Mouse (Mus musculus): ENCODE measurements around the gene Utp18. TPM values are rescaled to one million over a fixed set of nuclear protein-coding genes. Genes with fewer than 3 reads are reported as not detected.

The Utp18 gene
- polyA plus RNA-seq, 1 experiment, result 86.6 TPM

DNA sequence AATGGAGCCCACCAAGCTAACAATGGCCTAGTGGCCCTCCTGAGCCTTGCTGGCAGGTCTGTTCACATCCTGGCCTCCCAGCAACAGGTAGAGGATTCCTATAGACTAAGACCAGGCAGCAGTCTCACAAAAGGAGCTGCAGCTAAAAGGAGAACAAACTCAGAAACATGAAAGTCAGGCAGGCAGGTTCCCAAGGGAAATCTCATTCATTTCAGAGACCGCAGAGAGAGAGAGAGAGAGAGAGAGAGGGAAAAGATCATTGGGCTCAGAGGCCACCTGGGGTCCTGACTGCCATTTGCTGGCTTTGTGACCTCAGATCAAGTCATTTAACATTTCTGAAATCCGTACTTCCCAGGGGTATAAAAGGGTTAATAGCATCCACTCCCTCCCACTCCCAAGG, 38.2 kb downstream of the Utp18 start:
- H3K36me3 ChIP-seq (ENCODE audit: control insufficient read depth, insufficient read depth, low read length, poor library complexity, severe bottlenecking), result no peaks in the 10 kb centered on the region
- TF ChIP-seq POLR2A (IDR thresholded peaks at IDR 0.05; ENCODE audit: insufficient read depth, low read length), result no peak
- no peak for TF ChIP-seq CTCF (IDR thresholded peaks at IDR 0.05; ENCODE audit: low read depth, low read length)
- TF ChIP-seq EP300 (IDR thresholded peaks at IDR 0.05; ENCODE audit: insufficient read depth, low read depth, low read length), result no peak
- H3K27me3 ChIP-seq (ENCODE audit: control insufficient read depth, insufficient read depth, low read length, poor library complexity, severe bottlenecking), result no peaks in the 10 kb centered on the region
- no peaks in the 10 kb centered on the region for H3K9me3 ChIP-seq (replicated peaks; ENCODE audit: control insufficient read depth, insufficient read depth, low read length, poor library complexity, severe bottlenecking)
- no peak overlapping the region for H3K27ac ChIP-seq (ENCODE audit: insufficient read depth, low read length)
- no peak overlapping the region for H3K4me3 ChIP-seq (ENCODE audit: low read depth, low read length)
- no peak overlapping the region for H3K9ac ChIP-seq (ENCODE audit: low read depth, poor library complexity, severe bottlenecking)
- no peaks in the 10 kb centered on the region for H3K4me1 ChIP-seq (ENCODE audit: control insufficient read depth, insufficient read depth, low read length)

DNA sequence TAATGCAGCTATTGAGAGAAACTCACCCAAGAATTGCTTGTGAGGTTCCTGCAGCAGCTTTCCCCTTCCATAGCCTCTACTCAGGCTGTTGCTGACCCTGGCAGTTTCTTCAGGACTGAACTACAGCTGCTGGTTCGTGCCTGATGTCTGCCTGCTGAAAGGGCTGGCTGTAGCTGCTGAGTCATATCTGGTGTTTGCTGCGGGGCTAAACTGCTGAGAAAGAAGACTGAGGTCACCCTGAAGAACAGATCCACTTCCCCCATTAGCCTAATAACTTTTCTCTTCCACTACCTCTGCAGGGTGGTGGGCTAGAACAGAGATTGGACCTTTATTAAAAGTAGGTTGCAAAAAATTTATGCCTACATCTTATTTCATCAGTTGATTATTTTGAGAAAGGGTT, 49.8 kb downstream of the Utp18 start:
- no peak overlapping the region for H3K27ac ChIP-seq (ENCODE audit: insufficient read depth, low read length)
- no peaks in the 10 kb centered on the region for H3K9me3 ChIP-seq (replicated peaks; ENCODE audit: control insufficient read depth, insufficient read depth, low read length, poor library complexity, severe bottlenecking)
- H3K4me3 ChIP-seq (ENCODE audit: low read depth, low read length), result no peak overlapping the region
- no peaks in the 10 kb centered on the region; the same call in 1 of the 2 replicates for H3K27me3 ChIP-seq (ENCODE audit: control insufficient read depth, insufficient read depth, low read length, poor library complexity, severe bottlenecking)
- no peaks in the 10 kb centered on the region for H3K4me1 ChIP-seq (ENCODE audit: control insufficient read depth, insufficient read depth, low read length)
- TF ChIP-seq EP300 (IDR thresholded peaks at IDR 0.05; ENCODE audit: insufficient read depth, low read depth, low read length) (no peak), CTCF (IDR thresholded peaks at IDR 0.05; ENCODE audit: low read depth, low read length) (no peak), POLR2A (IDR thresholded peaks at IDR 0.05; ENCODE audit: insufficient read depth, low read length) (no peak)
- H3K36me3 ChIP-seq (ENCODE audit: control insufficient read depth, insufficient read depth, low read length, poor library complexity, severe bottlenecking), result no peaks in the 10 kb centered on the region
- no peak overlapping the region for H3K9ac ChIP-seq (ENCODE audit: low read depth, poor library complexity, severe bottlenecking)

GRCm38 (mm10) chr11:93829971-93830370, 55.6 kb downstream of the Utp18 start:
- no peaks in the 10 kb centered on the region for H3K4me1 ChIP-seq (ENCODE audit: control insufficient read depth, insufficient read depth, low read length)
- no peak overlapping the region for H3K27ac ChIP-seq (ENCODE audit: insufficient read depth, low read length)
- H3K4me3 ChIP-seq (ENCODE audit: low read depth, low read length), result no peak overlapping the region
- no peaks in the 10 kb centered on the region for H3K9me3 ChIP-seq (replicated peaks; ENCODE audit: control insufficient read depth, insufficient read depth, low read length, poor library complexity, severe bottlenecking)
- H3K36me3 ChIP-seq (ENCODE audit: control insufficient read depth, insufficient read depth, low read length, poor library complexity, severe bottlenecking), result no peaks in the 10 kb centered on the region
- no peak overlapping the region for H3K9ac ChIP-seq (ENCODE audit: low read depth, poor library complexity, severe bottlenecking)
- H3K27me3 ChIP-seq (ENCODE audit: control insufficient read depth, insufficient read depth, low read length, poor library complexity, severe bottlenecking), result no peaks in the 10 kb centered on the region
- TF ChIP-seq CTCF (IDR thresholded peaks at IDR 0.05; ENCODE audit: low read depth, low read length) (no peak), EP300 (IDR thresholded peaks at IDR 0.05; ENCODE audit: insufficient read depth, low read depth, low read length) (no peak), POLR2A (IDR thresholded peaks at IDR 0.05; ENCODE audit: insufficient read depth, low read length) (no peak)

- Histone ChIP-seq H3K27ac (ENCODE audit: insufficient read depth, low read length) (no peak overlapping the region), H3K9ac (ENCODE audit: low read depth, poor library complexity, severe bottlenecking) (no peak overlapping the region), H3K36me3 (ENCODE audit: control insufficient read depth, insufficient read depth, low read length, poor library complexity, severe bottlenecking) (no peaks in the 10 kb centered on the region), H3K9me3 (replicated peaks; ENCODE audit: control insufficient read depth, insufficient read depth, low read length, poor library complexity, severe bottlenecking) (no peaks in the 10 kb centered on the region), H3K4me1 (ENCODE audit: control insufficient read depth, insufficient read depth, low read length) (no peaks in the 10 kb centered on the region), H3K27me3 (ENCODE audit: control insufficient read depth, insufficient read depth, low read length, poor library complexity, severe bottlenecking) (no peaks in the 10 kb centered on the region), H3K4me3 (ENCODE audit: low read depth, low read length) (no peak overlapping the region)
- TF ChIP-seq EP300 (IDR thresholded peaks at IDR 0.05; ENCODE audit: insufficient read depth, low read depth, low read length), result no peak
- TF ChIP-seq POLR2A (IDR thresholded peaks at IDR 0.05; ENCODE audit: insufficient read depth, low read length), result no peak
- TF ChIP-seq CTCF (IDR thresholded peaks at IDR 0.05; ENCODE audit: low read depth, low read length), result no peak
Observed at GRCm38 (mm10) chr11:93829327-93829679, 56.3 kb downstream of the Utp18 start.

GRCm38 (mm10) chr11:93828619-93829326, 56.8 kb downstream of the Utp18 start:
- Histone ChIP-seq H3K9me3 (replicated peaks; ENCODE audit: control insufficient read depth, insufficient read depth, low read length, poor library complexity, severe bottlenecking) (no peaks in the 10 kb centered on the region), H3K9ac (ENCODE audit: low read depth, poor library complexity, severe bottlenecking) (no peak overlapping the region), H3K27ac (ENCODE audit: insufficient read depth, low read length) (no peak overlapping the region), H3K4me3 (ENCODE audit: low read depth, low read length) (no peak overlapping the region), H3K4me1 (ENCODE audit: control insufficient read depth, insufficient read depth, low read length) (no peaks in the 10 kb centered on the region), H3K27me3 (ENCODE audit: control insufficient read depth, insufficient read depth, low read length, poor library complexity, severe bottlenecking) (no peaks in the 10 kb centered on the region), H3K36me3 (ENCODE audit: control insufficient read depth, insufficient read depth, low read length, poor library complexity, severe bottlenecking) (no peaks in the 10 kb centered on the region)
- TF ChIP-seq EP300 (IDR thresholded peaks at IDR 0.05; ENCODE audit: insufficient read depth, low read depth, low read length) (no peak), CTCF (IDR thresholded peaks at IDR 0.05; ENCODE audit: low read depth, low read length) (no peak), POLR2A (IDR thresholded peaks at IDR 0.05; ENCODE audit: insufficient read depth, low read length) (no peak)

GRCm38 (mm10) chr11:93822261-93822660, 63.3 kb downstream of the Utp18 start:
- no peak for TF ChIP-seq POLR2A (IDR thresholded peaks at IDR 0.05; ENCODE audit: insufficient read depth, low read length)
- TF ChIP-seq EP300 (IDR thresholded peaks at IDR 0.05; ENCODE audit: insufficient read depth, low read depth, low read length), result no peak
- no peaks in the 10 kb centered on the region for H3K27me3 ChIP-seq (ENCODE audit: control insufficient read depth, insufficient read depth, low read length, poor library complexity, severe bottlenecking)
- H3K27ac ChIP-seq (ENCODE audit: insufficient read depth, low read length), result no peak overlapping the region
- H3K4me3 ChIP-seq (ENCODE audit: low read depth, low read length), result no peak overlapping the region
- H3K9me3 ChIP-seq (replicated peaks; ENCODE audit: control insufficient read depth, insufficient read depth, low read length, poor library complexity, severe bottlenecking), result no peaks in the 10 kb centered on the region
- H3K4me1 ChIP-seq (ENCODE audit: control insufficient read depth, insufficient read depth, low read length), result no peaks in the 10 kb centered on the region
- no peak overlapping the region for H3K9ac ChIP-seq (ENCODE audit: low read depth, poor library complexity, severe bottlenecking)
- no peaks in the 10 kb centered on the region for H3K36me3 ChIP-seq (ENCODE audit: control insufficient read depth, insufficient read depth, low read length, poor library complexity, severe bottlenecking)
